Mouse (Mus musculus): ENCODE measurements around the gene Ccnl2.

The Ccnl2 gene

DNA sequence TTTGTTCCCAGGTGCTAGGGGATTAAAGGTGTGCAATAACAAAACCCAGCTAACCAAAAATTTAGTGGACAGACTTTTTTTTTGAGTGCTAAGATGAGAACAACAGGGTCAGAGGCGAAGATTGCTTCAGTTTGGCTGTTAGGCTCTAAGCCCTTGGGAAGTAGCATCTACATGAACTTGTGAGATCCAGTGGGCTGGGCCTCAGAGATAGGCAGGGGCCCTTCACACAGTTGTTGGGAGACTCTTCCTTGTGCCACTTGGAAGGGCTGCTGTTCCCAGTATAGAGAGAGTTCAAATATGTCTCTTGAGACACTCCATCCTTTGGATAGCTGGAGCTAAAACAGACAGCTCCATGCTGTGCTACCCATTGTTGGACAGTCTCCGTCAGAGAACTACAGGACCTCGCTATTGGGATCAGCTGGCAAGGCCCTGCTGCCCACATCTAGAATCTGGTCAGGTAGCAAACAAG lies 22.2 kb upstream of the Ccnl2 start, which contains the start of gene Ankrd65:
Gene Ankrd65, plus strand, starts transcription at position 419 of the 469 bp plus-strand sequence.
- no peak for DNase-seq (ENCODE audit: low read depth, low spot score)

DNA sequence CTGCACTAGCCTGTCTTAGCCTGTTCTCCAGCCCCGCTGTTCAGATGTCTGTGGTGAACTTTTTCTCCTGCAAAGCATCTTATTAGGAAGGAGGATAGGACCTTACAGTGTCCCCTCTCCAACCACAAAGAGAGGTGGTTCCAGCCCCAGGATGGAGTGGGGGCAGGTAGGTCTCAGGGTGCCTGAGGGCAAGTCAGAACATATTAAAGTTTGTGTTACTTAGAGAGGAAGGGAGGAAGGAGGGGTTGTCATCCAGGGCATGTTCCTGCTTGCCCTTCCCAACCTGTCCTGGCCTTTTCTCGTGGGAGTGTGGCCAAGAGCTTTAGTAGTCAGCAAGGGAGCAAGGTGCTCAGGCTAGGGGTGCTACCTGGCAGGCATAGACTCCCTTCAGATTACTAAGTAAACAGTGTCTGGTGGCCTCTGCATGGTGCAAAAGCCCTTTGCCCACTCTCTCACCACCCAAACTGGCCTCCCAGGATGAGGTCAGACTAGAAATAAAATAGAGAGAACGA lies 21.6 kb upstream of the Ccnl2 start:
- DNase-seq (ENCODE audit: low read depth, low spot score), result no peak

DNA sequence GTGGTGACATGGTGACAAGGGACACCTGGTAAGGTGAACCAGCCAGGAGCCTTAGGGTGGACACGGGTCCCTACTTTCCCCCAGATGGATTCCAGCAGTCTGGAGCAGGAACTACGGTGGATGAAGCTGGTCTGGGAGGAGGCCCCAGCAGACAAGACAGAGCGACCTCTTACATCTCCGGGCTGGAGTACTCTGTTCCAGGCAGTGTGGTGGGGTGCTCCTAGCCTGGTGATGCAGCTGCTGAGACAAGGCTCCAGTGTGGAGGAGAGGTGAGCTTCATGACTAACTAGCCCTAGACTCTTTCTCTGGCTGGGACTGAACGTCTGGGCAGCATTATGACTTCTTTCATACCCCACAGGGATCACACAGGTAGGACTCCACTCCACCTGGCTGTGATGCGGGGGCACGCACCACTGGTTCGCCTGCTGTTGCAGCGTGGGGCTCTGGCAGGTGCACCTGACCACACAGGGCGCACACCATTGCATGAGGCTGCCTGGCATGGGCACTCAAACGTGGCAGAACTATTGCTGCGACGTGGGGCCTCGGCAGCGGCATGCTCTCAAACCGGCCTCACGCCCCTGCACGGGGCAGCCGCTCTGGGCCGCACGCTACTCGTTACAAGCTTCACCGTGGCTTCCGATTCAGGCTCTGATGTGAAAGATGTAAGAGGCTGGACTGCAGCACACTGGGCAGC lies 20.9 kb upstream of the Ccnl2 start:
- no peak for DNase-seq (ENCODE audit: low read depth, low spot score)

DNA sequence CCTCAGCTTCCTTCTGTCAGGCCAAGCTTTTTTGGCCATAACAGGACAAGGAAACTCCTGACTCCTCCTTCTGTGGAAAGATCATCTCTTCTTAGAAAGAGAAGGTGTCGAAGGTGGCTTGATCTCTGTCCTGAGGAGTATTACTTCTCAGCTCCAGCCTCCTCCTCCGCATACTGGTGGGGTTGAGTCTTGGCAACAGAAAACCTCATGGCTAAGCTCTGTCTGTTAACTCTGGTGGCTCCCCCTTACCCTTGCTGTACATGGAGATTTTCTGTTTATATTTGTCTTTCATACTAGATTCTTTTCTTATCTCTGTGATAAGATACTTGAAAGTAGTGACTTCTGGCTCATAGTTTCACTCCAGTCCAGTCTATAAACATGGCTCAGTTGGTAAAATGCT lies 18.6 kb upstream of the Ccnl2 start:
- no peak for DNase-seq (ENCODE audit: low read depth, low spot score)

DNA sequence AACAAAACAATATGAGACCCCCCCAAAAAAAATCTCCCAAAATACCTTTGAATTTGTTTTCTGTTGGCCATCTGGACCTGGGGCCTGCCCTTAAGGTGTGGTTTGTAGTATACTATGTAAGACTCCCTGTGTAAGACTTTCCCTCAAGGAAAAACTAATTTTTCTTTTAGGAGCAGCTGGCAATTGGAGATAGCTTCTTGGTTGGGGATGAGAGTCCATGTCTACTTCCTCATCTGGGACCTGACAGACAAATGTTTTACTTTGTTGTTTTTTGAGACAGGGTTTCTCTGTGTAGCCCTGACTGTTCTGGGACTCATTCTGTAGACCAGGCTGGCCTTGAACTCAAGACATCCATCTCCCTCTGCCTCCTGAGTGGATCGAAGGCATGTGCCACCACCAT lies 10.2 kb upstream of the Ccnl2 start:
- DNase-seq (ENCODE audit: low read depth, low spot score), result no peak

DNA sequence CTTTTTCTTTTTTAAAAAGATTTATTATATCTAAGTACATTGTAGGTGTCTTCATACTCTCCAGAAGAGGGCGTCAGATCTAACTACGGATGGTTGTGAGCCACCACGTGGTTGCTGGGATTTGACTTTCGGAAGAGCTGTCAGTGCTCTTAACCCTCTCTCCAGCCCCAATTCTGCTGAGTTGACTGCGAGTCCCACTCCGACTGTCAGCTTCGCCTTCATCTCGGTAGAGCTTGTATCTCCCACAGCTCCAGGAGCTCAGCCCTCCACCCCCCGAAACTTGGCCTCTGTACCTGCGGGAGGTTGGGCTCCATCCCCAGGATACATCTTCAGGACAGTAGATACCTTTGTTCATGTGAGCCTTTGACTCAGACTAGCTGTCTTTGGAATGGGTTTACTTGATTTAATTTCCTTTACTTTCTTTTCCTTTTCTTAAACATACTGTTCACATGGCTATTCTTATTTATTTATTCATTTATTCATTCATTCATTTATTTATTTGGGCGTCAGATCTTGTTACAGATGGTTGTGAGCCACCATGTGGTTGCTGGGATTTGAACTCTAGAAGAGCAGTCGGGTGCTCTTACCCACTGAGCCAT lies 9.4 kb upstream of the Ccnl2 start, which contains the start of gene Mrpl20:
Gene Mrpl20, plus strand, starts transcription at position 138 of the 599 bp plus-strand sequence.
- DNase-seq (ENCODE audit: low read depth, low spot score), result peak; percentile 69

DNA sequence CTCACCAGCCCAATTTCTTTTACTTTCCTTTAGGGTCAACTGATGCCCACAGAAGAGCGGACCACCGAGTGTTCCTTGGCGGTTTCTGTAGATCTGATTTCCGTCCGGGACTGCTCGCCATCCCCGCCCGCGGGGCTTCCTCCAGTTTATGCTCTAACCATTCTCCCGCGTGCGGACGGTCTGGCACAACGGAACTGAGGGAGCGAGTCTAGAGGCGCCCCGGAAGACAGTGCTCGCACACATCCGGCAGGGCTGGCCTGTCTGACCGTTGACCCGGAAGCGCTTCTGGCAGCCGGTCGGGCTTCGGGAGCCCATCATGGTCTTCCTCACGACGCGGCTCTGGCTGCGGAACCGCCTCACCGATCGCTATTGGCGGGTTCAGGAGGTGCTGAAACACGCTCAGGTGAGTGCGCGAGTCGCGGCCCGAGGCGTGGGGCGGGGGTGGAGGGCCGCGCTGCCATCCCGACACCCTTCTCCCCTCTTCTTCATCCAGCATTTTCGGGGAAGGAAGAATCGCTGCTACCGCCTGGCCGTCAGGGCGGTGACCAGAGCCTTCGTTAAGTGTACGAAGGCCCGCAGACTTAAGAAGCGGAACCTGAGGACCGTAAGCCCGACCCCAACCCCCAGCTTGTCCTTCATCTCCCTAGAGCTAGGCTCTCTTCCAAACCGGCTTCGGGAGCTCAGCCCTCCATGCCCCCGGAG lies 8.8 kb upstream of the Ccnl2 start:
- DNase-seq (ENCODE audit: low read depth, low spot score), result peak; percentile 97

DNA sequence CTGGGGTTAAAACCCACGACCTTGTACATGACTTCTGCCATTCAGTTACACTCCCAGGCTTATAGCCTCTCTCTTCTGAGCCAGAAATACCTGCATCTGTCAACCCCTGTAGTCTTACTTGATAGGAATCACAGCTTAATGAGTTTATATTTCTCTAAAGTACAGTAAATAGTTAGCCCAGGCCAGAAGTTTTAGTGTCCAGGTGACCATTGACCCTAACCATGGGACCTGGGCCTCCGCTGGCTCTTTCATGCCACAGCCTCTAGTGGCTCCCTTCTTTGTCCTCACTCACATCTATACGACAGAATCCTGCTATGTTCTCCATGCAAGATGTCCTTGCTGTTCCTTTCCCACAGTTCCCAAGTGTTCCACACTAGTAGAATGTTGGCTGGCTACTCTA lies 4.4 kb upstream of the Ccnl2 start:
- no peak for DNase-seq (ENCODE audit: low read depth, low spot score)

DNA sequence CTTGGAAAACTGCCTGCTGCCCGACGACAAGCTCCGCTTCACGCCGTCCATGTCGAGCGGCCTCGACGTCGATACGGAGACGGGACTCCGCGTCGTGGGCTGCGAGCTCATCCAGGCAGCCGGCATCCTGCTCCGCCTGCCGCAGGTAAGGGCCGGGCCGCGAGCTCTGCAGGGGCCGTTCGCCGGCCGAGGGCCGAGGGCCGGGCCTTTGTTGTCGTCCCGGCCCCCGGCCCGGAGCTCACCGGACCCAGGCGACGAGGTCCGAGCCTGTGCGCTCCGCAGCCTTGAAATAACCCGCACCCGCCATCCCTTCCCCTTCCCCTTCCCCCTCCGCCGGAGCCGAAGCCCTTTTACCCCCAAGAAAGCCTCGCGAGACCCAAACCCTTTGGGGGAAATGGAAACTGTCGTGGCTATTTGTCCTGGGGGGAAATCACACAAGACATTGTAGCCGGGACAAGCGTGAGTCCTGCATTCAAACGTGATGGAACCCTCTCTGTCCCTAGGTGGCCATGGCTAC lies 434 bp downstream of the Ccnl2 start:
- peak; percentile 79 for DNase-seq (ENCODE audit: low read depth, low spot score)

DNA sequence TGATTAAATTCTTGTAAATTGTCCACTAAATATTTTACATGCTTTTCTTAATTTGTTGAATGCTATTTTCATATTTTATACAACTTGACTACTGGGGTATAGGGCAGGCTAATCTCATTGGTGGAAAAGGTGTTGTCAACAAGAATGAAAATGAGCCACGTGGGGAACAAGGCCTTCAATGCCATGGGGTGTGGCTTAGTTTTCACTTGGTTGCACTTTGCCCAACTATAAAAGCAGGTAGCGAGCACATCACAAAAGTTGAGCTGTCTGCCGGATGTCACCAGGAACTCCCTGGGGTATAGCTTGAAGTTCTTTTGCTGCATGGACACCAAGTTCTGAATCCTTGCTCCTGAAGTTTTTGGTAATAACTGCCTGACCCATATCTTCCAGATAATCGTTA lies 5.2 kb downstream of the Ccnl2 start:
- DNase-seq (ENCODE audit: low read depth, low spot score), result no peak

DNA sequence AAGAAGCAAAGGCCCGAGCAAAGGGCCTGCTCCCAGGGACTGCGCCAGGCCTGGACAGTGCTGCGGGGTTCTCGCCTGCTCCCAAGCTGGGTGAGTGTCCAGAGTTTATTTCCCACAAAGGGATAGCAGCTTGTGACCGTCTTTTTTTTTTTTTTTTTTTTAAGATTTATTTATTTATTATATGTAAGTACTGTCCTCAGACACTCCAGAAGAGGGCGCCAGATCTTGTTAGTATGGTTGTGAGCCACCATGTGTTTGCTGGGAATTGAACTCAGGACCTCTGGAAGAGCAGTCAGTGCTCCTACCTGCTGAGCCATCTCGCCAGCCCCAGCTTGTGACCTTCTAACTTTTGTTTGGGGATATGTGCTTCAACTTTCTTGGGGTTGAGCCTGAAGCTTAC lies 8.7 kb downstream of the Ccnl2 start:
- peak; percentile 67 for DNase-seq (ENCODE audit: low read depth, low spot score)

DNA sequence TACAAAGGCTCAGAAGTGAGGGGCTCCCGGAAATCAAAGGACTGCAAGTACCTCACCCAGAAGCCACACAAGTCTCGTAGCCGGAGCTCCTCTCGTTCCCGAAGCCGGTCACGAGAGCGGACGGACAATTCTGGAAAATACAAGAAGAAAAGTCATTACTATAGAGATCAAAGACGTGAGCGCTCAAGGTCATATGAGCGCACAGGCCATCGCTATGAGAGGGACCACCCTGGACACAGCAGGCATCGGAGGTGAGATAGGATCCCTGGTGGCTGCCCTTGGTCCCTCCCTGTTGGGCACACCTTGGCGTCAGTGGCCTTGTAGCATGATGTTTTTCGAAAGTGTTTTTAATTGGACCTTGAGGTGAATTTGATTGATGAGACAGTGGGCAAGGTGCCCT lies 11.2 kb downstream of the Ccnl2 start:
- DNase-seq (ENCODE audit: low read depth, low spot score), result no peak

DNA sequence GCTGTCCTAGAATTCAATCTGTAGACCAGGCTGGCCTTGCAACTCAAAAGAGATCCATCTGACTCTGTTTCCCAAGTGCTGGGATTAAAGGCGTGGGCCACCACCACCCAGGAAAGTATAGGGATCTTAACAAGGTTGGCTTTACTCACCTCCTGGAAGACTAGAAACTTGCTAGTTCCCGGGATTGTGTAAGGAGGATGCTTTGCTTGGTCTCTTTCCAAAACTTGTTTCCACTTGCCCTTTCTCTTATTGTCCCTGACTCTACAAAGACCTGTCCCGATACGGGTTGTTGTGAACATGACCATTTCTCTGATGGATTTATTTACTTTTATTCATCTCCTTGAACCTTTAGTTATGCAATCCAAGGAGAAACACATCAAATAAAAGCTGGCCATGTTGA lies 17.6 kb downstream of the Ccnl2 start:
- DNase-seq (ENCODE audit: low read depth, low spot score), result no peak

DNA sequence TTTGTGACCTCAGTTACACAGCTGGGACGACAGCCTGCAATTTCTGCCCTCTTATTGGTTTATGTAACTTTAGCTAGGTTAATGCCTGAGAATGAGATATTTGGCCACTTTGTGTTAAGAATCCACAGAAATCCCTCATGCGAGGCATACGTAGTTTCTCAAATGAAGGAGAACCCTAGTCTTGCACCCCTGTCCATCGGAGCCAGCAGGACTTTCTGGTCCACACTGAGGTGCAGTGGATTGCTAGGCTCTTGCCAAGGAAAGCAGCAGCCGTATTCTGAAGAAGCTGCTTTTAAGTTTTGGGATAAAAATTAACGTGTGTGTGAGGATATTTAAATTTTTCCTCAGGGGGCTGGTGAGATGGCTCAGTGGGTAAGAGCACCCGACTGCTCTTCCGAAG lies 18.3 kb downstream of the Ccnl2 start:
- DNase-seq (ENCODE audit: low read depth, low spot score), result no peak

DNA sequence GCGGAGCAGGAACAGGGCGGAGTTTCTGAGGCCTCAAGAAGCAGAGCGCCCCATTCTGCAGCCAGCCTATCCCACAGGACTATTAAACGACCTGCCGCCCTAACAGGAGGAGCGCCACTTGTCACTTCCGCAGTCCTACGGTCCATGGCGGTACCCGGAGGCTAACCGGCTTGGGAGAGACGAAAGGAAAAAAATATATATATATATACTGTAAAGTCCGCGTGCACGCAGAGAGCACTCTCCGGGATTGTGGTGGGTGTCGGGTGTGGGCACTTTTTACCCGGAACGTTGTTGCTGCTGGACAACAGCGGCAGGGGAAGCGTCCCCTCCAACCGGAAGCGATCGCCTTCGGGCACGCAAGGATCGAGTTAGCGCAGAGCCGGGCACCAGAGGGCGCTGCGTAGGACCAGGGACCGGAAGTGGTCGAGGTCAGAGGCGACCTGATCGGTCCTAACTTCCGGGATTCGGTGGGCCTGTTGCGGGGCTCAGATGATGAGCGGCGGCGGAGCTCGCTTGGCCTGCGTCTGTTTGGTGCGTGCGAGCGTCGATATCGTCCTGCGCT lies 19.0 kb downstream of the Ccnl2 start, which contains the start of gene Aurkaip1:
Gene Aurkaip1, plus strand, starts transcription at position 68 of the 562 bp plus-strand sequence.
- peak; percentile 98 for DNase-seq (ENCODE audit: low read depth, low spot score)

DNA sequence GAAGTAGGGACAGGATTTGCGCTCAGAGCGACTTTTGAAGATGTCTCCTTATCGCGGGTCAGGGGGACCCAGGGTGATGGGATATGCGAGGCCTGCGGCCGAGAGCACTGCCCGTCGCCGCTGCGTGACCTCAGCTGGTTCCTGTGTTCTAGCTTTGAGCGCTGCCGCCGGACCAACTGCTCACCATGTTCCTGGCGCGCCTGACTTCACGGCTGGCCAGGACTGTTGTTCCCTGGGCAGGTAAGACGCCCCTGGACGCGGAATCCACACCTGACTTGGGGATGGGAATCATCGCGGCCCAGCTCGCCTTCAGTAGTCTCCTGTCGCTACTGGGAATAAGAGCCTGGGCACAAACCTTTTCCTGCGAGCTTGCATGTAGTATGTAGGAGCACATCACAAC lies 19.5 kb downstream of the Ccnl2 start:
- no peak for DNase-seq (ENCODE audit: low read depth, low spot score)

DNA sequence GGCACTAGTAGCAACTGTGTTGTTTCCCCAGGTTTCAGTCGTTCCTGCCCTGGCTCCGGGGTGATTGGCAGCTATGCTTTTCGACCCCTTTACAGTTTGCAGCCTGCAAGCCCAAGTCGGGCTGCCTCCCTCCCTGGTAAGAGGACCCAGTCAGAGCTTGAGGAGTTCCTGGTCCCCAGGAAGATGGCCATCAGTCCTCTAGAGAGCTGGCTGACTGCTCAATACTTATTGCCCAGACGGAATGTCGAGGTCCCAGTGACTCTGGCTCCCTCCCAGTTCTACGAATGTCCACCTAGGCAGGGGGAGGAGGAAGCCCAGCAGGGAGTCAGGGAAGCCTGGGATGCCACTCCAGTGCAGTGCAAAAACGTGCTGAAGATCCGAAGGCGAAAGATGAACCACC lies 20.0 kb downstream of the Ccnl2 start:
- no peak for DNase-seq (ENCODE audit: low read depth, low spot score)

DNA sequence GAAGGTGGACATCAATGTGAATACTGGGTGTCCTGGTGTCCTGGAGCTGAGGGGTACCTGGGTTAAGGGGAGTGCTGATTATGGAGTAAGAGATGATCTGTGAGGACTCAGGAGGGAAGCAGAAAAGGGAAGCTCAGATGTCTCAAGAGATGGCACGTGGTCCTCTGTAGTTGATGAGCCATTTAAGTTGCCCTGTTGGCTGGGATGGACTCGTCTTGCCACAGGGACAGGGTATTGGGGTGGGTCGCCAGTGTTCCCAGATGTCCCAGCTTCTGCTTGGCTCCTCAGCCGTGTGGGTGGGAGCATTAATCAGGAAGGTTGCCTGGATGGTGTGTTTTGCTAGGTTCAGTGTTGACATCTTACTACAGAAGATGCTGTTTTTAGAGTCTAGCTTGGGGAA lies 20.9 kb downstream of the Ccnl2 start:
- DNase-seq (ENCODE audit: low read depth, low spot score), result no peak

DNA sequence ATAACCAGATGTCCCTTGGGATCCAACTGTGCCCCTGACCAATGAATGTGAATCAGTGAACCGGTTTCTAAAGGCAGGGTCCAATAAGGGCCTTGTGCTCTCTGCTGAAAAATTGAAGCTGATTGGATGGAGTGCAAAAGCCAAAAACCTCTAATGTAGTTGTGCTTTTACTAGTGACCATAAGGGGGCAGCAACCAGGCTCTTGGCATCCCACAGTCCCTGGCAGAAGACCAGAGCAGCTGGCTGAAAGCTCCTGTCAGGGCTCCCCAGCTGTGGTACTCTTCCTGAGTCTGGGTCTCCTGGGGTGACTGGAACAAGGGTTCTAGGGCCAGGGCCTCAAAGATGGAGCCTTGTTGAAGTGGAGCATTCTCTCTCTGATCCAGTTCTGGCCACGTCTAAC lies 21.5 kb downstream of the Ccnl2 start:
- peak; percentile 85 for DNase-seq (ENCODE audit: low read depth, low spot score)

DNA sequence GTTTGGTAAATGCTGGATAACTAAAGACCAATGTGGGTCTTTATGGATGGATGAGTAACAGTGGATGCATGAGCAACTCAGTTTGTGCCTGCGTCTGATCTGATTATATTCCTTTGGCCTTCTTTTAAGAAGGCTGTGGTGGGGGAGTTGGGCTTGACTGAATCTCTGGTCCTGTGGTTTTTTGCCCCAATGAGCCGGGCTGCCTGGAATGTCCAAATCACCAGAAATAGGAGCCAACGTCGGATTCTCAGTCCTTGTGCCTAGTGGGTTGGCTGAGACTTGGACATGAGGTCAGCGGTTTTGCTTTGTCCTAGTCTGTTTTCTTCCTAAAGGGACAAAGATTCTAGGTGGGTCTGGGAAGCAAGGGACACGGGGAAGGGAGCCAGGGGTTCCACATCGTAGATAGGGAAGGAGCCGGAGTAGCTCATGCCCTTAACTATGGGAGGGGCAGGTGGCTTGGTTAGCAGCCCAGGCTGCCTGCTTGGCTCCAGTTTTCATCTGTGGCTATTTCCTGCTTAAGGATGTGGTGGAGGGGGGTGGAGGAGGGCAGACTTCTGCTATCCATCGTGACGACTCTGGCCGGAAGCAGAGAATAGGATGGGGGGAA lies 25.2 kb downstream of the Ccnl2 start:
- no peak for DNase-seq (ENCODE audit: low read depth, low spot score)
